Mouse (Mus musculus) midbrain, embryonic 10.5 days (tissue): Measurements from ENCODE around the gene Cant1. TPM values are rescaled to one million over a fixed set of nuclear protein-coding genes. Genes with fewer than 3 reads are reported as not detected.
A peak's percentile ranks its signal among the peaks of the same experiment; 100 is the strongest.

Source experiments
- DNase-seq: peaks from one replicate; pipeline ENCODE4 v3.0.0-alpha.2; 2017; ENCODE audit warnings: low spot score
- H3K27ac ChIP-seq: fragments of 300-500 bp; sonication (generic); replicated peaks from 2 replicates; pipeline ENCODE4 v1.5.1; 2016; ENCODE audit warnings: mild to moderate bottlenecking
- H3K27me3 ChIP-seq: fragments of 300-500 bp; sonication (generic); 2 replicates; pipeline ENCODE4 v1.6.1; 2016; ENCODE audit warnings: low read depth, mild to moderate bottlenecking; ENCODE audit not compliant: poor library complexity, severe bottlenecking
- H3K36me3 ChIP-seq: fragments of 300-500 bp; sonication (generic); 2 replicates; pipeline ENCODE4 v1.6.1; 2016; ENCODE audit warnings: mild to moderate bottlenecking, moderate library complexity
- H3K4me1 ChIP-seq: fragments of 300-500 bp; sonication (generic); 2 replicates; pipeline ENCODE4 v1.6.1; 2016
- H3K4me3 ChIP-seq: fragments of 300-500 bp; sonication (generic); 2 replicates; pipeline ENCODE4 v1.5.1; 2016; ENCODE audit warnings: mild to moderate bottlenecking, moderate library complexity
- H3K9me3 ChIP-seq: fragments of 300-500 bp; sonication (generic); replicated peaks from 2 replicates; pipeline ENCODE4 v1.6.1; 2016; ENCODE audit warnings: mild to moderate bottlenecking
- WGBS: fragments of 180-500 bp; shearing (Covaris S2); methylation state at CpG from one replicate; pipeline ENCODE4 v1.1.7; 2016; 5-methylcytosine and 5-hydroxymethylcytosine counted together
- polyA plus RNA-seq: library from polyadenylated mRNA; unstranded; fragments of >200 nt; fragmentation: Nextera tagmentation; extraction: Ambion mirVana; gene quantifications from 2 replicates; pipeline ENCODE4 v1.2.1, GENCODE M21; 2016

The Cant1 gene
- polyA plus RNA-seq, 1 experiment from 2014 or later = 22.8 TPM

GRCm38 (mm10) chr11:118443201-118443970 is 24.5 kb upstream of the Cant1 start:
- Histone ChIP-seq H3K27ac (no peak overlapping the region), H3K9me3 (no peaks in the 10 kb centered on the region), H3K4me1 (peaks cover 19% of the 10 kb centered on the region), H3K36me3 (no peaks in the 10 kb centered on the region), H3K4me3 (no peak overlapping the region), H3K27me3 (peaks cover 21% of the 10 kb centered on the region)
- peak; percentile 74 for DNase-seq
- WGBS = 34% methylated on average over 11 of the region's 11 CpGs

- no peak for DNase-seq
- Histone ChIP-seq H3K27ac (no peak overlapping the region), H3K9me3 (no peaks in the 10 kb centered on the region), H3K4me1 (peaks cover 26% of the 10 kb centered on the region), H3K27me3 (peaks cover 21% of the 10 kb centered on the region), H3K4me3 (no peak overlapping the region), H3K36me3 (no peaks in the 10 kb centered on the region)
- 89% methylated on average over 13 of the region's 13 CpGs for WGBS
Observed at GRCm38 (mm10) chr11:118442691-118443090, 23.8 kb upstream of the Cant1 start.

- peak; percentile 33 for DNase-seq
- Histone ChIP-seq H3K36me3 (no peaks in the 10 kb centered on the region), H3K9me3 (no peaks in the 10 kb centered on the region), H3K4me3 (no peak overlapping the region), H3K27me3 (peaks cover 10% of the 10 kb centered on the region), H3K27ac (peak overlapping the region; percentile 81), H3K4me1 (peaks cover 41% of the 10 kb centered on the region)
- WGBS = 17% methylated on average over 11 of the region's 11 CpGs
Observed at GRCm38 (mm10) chr11:118438665-118439414, 20.0 kb upstream of the Cant1 start.

GRCm38 (mm10) chr11:118436471-118436935 is 17.6 kb upstream of the Cant1 start:
- WGBS = 39% methylated on average over 6 of the region's 6 CpGs
- H3K27ac ChIP-seq = no peak overlapping the region; the same call in 1 of the 2 replicates
- H3K4me1 ChIP-seq = peaks cover 50% of the 10 kb centered on the region
- peaks cover 5% of the 10 kb centered on the region; the same call in 1 of the 2 replicates for H3K27me3 ChIP-seq
- no peak for DNase-seq
- no peaks in the 10 kb centered on the region for H3K9me3 ChIP-seq
- no peak overlapping the region for H3K4me3 ChIP-seq
- H3K36me3 ChIP-seq = no peaks in the 10 kb centered on the region

GRCm38 (mm10) chr11:118434093-118434492 is 15.2 kb upstream of the Cant1 start:
- DNase-seq = no peak
- Histone ChIP-seq H3K27ac (peak overlapping the region; percentile 43; the same call in 1 of the 2 replicates), H3K4me1 (peaks cover 43% of the 10 kb centered on the region), H3K27me3 (peaks cover 22% of the 10 kb centered on the region), H3K9me3 (no peaks in the 10 kb centered on the region), H3K36me3 (no peaks in the 10 kb centered on the region), H3K4me3 (no peak overlapping the region; the same call in 1 of the 2 replicates)
- 64% methylated on average over 13 of the region's 13 CpGs for WGBS

- 78% methylated on average over 10 of the region's 10 CpGs for WGBS
- Histone ChIP-seq H3K27me3 (peaks cover 28% of the 10 kb centered on the region), H3K4me1 (peaks cover 43% of the 10 kb centered on the region), H3K36me3 (no peaks in the 10 kb centered on the region), H3K27ac (no peak overlapping the region), H3K4me3 (no peak overlapping the region; the same call in 1 of the 2 replicates), H3K9me3 (no peaks in the 10 kb centered on the region)
- no peak for DNase-seq
Observed at GRCm38 (mm10) chr11:118433398-118433868, 14.5 kb upstream of the Cant1 start.

GRCm38 (mm10) chr11:118431100-118431948 is 12.4 kb upstream of the Cant1 start:
- Histone ChIP-seq H3K9me3 (no peaks in the 10 kb centered on the region), H3K27ac (no peak overlapping the region), H3K27me3 (peaks cover 43% of the 10 kb centered on the region), H3K36me3 (no peaks in the 10 kb centered on the region), H3K4me1 (peaks cover 45% of the 10 kb centered on the region), H3K4me3 (no peak overlapping the region)
- no peak for DNase-seq
- WGBS = 83% methylated on average over 16 of the region's 16 CpGs

- WGBS = 58% methylated on average over 4 of the region's 4 CpGs
- Histone ChIP-seq H3K27ac (no peak overlapping the region), H3K36me3 (no peaks in the 10 kb centered on the region), H3K27me3 (peaks cover 49% of the 10 kb centered on the region), H3K9me3 (no peaks in the 10 kb centered on the region), H3K4me1 (peaks cover 45% of the 10 kb centered on the region), H3K4me3 (no peak overlapping the region)
- DNase-seq = no peak
Observed at GRCm38 (mm10) chr11:118430291-118430885, 11.5 kb upstream of the Cant1 start.

- Histone ChIP-seq H3K36me3 (no peaks in the 10 kb centered on the region), H3K27ac (no peak overlapping the region), H3K4me1 (peaks cover 49% of the 10 kb centered on the region), H3K9me3 (no peaks in the 10 kb centered on the region), H3K27me3 (peaks cover 52% of the 10 kb centered on the region), H3K4me3 (peak overlapping the region; percentile 25; the same call in 1 of the 2 replicates)
- 63% methylated on average over 8 of the region's 8 CpGs for WGBS
- DNase-seq = no peak
Observed at GRCm38 (mm10) chr11:118428944-118429709, 10.2 kb upstream of the Cant1 start.

- H3K36me3 ChIP-seq = no peaks in the 10 kb centered on the region
- H3K4me1 ChIP-seq = peaks cover 49% of the 10 kb centered on the region
- peak overlapping the region; percentile 25; the same call in 1 of the 2 replicates for H3K4me3 ChIP-seq
- DNase-seq = peak; percentile 28
- peak overlapping the region; percentile 29 for H3K27ac ChIP-seq
- WGBS = 3% methylated on average over 11 of the region's 11 CpGs
- peaks cover 52% of the 10 kb centered on the region for H3K27me3 ChIP-seq
- H3K9me3 ChIP-seq = no peaks in the 10 kb centered on the region
Observed at GRCm38 (mm10) chr11:118428460-118428868, 9.6 kb upstream of the Cant1 start.

GRCm38 (mm10) chr11:118427986-118428385 is 9.1 kb upstream of the Cant1 start, which contains the start of gene C1qtnf1:
C1qtnf1 (plus strand) TSS chr11:118428203.
- Histone ChIP-seq H3K27ac (peak within 1 kb of the TSS; percentile 29), H3K27me3 (peaks cover 52% of the 10 kb centered on the region), H3K4me3 (peak within 1 kb of the TSS; percentile 25; the same call in 1 of the 2 replicates), H3K9me3 (no peaks in the 10 kb centered on the region), H3K36me3 (no peaks in the 10 kb centered on the region), H3K4me1 (peaks cover 51% of the 10 kb centered on the region)
- no peak for DNase-seq
- WGBS = 4% methylated on average over 8 of the region's 8 CpGs
